Mouse (Mus musculus): ENCODE measurements at regions not wholly inside any gene's neighbourhood (a gene's known extent, or its start where the extent isn't known, plus 50 kb on each side); places are given as distances from the start of the nearest gene placed in this dataset.

DNA sequence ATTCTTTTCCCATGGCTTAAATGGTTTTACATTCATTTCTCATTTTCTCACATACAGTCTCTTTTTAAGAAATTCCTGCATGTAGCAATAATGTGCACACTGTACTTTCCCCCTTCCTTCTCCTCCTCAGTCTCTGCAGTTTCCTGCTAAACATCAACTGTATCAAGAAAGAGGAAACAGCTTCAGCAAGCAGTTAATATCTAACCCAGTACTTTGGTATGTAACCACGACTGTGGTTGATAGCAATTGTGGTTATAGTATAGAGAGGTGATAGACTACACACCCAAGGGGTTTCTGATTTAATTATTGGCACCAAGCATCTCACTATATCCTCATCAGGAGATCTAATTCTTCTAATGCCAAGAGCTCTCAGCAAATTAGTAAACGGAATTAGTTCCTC is 52.8 kb upstream of the Eci2 start:
- DNase-seq (ENCODE audit: low spot score) = no peak

- no peak for DNase-seq (ENCODE audit: low spot score)
These were observed 58.5 kb upstream of the Eci2 start for GRCm38 (mm10) chr13:35085386-35085785.

DNA sequence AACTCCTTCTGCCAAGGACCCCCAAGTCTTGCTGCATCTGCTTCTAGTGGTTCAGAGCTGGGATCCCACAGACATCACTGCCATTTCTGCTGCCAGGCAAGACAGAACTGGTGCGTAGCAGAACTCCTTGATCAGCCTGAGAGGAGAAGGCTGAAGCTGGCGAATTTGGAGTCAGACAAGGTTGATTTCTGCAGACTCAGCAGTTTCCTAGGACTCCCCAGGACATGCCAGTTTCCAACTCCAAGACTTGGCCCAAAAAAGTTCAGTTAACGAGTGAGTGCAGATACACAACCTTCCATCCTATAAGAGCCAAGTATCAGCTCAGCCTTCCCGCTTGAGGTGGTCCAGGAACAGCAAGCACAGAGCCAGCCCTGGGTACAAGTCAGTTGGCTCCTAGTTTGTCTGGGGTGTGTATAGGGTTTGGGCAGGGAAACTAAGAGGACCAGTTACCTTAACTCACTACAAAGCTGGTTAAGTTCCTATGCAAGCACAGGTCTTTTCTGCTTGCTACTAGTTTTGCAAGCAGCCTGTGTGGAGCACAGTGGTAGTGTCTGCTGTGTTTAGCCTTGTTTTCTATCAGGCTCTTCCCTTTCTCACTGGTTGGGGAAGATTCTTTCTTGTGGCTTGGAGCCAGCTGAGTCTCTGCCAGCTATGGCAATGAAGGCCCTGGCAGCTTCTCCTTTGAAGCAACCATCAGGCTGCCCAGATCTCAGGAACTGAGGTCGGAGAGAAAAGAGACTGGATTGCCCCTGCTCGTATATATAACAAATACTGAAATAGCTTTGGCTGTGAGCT is 60.5 kb upstream of the Eci2 start:
- no peak for DNase-seq (ENCODE audit: low spot score)

DNA sequence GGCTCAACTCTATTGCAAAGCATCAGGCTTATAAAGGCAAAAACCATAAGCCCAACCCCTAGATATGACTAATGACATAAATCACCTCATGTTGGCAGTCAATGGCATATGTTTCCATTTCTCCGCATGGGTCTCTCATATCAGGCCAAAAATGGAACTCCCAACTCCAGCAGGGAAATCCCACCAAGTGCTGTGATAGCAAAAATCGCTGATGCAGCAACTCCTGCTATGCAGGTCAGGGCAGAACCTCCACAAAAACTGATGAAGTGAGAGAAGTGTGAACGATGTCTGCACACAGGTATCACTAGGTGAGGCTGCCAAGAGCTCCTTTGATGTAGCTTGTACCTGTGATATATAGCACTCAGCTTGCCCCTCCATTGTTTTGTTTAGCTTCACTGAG is 64.3 kb upstream of the Eci2 start:
- no peak for DNase-seq (ENCODE audit: low spot score)

GRCm38 (mm10) chr13:35119782-35120181 is 92.9 kb upstream of the Eci2 start:
- peak; percentile 2 for DNase-seq (ENCODE audit: low spot score)

DNA sequence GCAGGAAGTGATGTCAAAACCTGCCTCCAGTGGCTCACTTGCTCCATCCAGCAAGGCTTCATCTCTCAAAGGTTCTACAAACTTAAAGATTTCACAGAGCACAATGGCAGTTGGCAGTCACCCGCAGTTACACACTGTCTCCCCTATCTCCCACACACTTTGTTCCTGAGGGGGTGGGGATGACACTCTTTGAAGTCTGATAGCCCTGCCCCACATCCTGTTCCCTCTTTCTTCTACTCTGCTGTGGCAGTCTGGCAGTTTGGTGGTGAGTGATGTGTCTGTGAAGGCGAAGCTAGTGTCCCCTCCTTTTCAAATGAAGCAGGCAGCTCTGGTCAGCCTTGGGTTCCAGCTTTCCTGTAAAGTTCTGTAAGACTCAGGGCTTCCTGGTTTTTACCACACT is 102.6 kb upstream of the Eci2 start:
- no peak for DNase-seq (ENCODE audit: low spot score)

DNA sequence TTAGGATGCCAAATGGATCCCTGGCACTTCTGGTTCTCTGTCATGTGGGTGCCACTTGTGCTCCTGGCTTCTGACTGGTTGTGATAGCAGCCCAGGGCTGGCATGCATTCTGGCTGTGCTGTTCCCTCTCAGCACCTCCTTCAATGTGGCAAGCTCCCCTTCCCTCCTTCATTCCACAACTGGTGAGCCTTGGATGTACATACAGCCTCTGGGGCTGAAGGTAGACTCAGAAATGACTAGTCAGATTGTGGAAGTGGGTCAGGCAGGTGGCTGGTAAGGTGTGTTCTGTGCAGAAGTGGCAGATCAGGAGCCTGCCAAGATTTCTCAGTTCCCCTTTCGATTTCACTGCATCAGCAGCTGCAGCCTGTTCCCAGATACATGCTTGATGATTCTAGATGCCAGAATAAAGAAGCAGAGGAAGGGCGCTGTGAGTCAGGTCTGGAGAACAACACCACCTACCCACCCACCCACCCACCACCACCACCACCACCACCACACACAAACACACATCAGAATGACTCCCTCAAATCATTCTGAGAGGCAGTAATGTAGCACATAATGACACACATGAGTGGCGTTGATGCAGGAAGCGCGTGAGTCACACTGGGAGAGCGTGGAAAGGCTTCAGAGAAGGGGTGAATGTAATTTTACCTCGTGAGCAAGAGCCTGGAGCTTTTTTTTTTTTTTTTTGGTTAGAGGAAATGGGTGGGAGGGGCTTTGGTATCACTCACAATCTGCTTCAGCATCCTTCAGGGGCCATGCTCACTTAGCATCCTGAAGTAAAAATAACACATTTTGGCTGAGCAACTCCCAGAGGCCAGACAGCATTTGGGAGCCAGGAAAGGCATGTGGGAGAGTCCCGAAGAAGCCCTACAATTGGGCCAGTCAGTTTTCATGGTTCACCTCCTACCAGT is 104.6 kb upstream of the Eci2 start:
- DNase-seq (ENCODE audit: low spot score) = no peak

DNA sequence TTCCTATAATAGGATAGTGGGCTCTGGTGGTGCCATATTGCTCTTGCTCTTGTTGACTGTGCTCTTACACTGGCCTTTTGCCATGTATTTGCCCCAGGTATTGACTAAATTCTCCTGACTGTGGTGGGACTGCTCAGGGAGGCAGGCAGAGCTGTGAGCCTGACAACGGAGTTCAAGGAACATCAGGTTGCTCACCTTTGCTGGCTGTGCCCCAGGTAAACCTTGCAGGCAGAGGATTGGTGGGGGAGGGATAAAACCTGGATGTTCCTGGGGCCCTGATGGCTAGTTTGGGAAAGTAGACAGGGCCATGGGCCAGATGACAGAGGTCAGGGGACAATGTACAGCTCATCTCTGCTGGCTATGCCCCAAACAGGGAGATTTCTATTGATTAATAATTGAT is 124.7 kb upstream of the Eci2 start:
- no peak for DNase-seq (ENCODE audit: low spot score)

GRCm38 (mm10) chr13:35159456-35159855 is 132.6 kb upstream of the Eci2 start:
- no peak for DNase-seq (ENCODE audit: low spot score)

GRCm38 (mm10) chr13:35160767-35161166 is 133.9 kb upstream of the Eci2 start:
- DNase-seq (ENCODE audit: low spot score) = no peak

- DNase-seq (ENCODE audit: low spot score) = no peak
These were observed 139.2 kb upstream of the Eci2 start for GRCm38 (mm10) chr13:35166080-35166479.

DNA sequence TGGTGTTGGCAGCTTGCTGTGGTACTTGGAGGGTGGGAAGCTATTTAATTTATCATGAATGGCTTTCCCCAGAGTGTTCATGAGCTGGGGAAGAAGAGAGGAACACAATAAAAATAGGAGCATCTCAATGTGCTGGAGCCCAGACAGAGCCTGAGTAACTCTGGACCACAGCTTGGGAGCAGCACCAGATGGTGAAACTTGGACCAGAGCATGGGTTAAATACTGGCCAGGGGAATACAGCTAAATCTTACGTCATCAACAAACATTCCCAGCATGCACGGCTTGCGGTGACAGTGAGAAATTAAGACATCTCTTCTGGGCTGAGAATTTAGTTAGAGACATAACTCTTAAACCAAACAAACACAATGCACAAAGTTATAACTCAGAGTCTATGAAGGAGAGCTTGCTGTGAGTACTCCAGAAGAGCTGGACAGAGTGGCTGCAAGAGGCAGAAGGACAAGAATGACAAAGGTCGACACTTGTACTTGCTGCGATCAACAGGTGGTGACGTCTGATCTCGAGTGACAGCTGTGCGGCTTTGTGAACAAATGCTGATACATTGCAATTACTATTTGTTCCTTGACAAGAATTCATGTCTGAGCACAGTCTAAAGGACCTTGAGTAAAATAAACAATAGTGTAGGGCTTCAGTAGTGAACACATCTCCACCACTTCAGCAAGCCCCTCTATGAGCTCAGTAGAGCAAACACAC is 140.1 kb upstream of the Eci2 start:
- DNase-seq (ENCODE audit: low spot score) = no peak

- no peak for DNase-seq (ENCODE audit: low spot score)
These were observed 144.8 kb upstream of the Eci2 start for GRCm38 (mm10) chr13:35171562-35172254.

DNA sequence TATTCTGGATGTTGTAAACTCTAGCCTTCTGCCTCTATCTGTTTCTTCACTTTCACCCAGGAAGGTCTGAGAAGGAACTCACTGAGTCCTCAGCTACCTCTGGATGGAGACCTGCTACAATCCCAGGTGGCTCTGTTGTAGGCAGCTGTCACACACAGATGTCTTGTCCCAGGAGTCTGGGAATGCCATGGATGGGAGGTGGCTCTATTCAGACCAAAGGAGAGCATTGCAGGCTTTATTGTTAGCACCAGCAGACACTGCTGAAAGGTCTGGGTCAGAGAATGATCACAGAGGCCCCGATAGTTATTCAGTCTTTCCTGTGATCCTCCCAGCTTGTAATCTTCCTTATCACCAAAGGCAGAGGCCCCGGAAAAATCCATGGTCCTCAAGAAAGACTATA is 146.6 kb upstream of the Eci2 start:
- DNase-seq (ENCODE audit: low spot score) = no peak

- DNase-seq (ENCODE audit: low spot score) = no peak
These were observed 148.7 kb upstream of the Eci2 start for GRCm38 (mm10) chr13:35175587-35175986.

DNA sequence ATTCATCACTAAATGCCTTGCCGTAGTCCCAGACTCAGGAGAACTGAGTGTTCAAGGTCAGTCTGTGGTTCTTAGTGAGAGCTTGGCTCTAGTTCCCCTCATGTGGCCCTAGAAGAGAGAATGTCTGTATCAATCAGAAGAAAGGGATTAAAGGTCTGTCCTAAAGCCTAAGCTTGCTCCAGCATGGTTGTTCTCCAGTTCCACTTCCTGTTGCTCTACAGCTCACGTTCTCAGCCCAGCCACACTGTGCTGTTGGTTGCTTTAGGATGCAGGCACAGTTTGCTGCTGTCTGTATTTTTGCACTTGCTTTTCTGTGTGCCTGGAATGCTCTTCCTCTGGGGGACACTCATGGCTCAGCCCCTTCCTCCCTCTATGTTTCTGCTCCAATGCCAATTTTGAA is 150.4 kb upstream of the Eci2 start:
- DNase-seq (ENCODE audit: low spot score) = no peak

DNA sequence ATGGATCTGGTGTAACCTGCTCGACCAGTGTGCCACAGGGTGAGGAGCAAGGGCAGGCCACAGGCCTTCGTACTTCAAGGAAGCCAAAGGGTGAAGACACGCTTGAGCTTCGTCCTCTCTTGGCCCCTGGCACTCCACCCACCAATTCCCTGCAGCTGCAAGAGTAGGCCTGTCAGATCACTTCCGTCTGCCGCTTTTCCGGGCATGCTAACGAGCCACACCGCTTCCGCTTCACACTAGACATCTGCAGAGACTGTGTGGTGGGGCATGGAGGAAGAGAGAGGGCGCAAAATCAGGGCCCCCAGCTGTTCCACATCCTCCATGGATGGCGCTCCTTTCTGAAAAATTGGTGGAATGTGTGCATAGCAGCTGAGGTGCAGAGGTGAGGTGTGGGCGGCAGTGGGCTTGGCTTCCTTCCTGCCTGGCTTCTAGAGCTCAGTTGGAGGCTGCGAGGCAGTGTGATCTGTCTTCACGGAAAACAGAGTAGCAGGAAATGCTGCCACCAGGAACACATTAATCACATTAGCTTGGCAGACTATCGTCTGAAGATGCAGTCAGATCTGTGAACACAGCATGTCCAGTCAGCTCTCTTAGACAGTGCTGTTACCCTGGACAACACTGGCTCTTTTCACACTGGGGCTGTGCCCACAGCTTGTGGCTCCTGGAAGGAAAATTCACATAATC is 162.3 kb upstream of the Eci2 start:
- DNase-seq (ENCODE audit: low spot score) = no peak

- no peak for DNase-seq (ENCODE audit: low spot score)
These were observed 175.2 kb upstream of the Eci2 start for GRCm38 (mm10) chr13:35202069-35202468.

DNA sequence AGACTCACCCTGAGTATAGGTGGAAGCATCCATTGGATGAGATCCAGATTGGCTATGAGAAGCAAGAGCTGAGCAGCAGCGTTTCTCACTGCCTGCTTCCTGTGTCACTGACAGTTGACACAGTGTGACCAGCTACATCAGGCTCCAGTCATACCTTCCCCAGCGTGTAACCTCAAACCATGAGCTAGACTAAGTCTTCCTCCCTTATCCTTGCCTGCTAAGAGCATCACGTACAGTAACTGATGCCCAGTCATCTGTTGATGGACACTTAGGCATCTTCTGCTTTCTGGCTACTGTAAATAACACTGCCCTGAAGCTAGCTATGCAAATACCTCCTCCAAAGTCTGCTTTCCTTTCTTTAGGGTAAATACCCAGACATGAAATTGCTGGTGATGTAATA is 181.4 kb upstream of the Eci2 start:
- DNase-seq (ENCODE audit: low spot score) = no peak

DNA sequence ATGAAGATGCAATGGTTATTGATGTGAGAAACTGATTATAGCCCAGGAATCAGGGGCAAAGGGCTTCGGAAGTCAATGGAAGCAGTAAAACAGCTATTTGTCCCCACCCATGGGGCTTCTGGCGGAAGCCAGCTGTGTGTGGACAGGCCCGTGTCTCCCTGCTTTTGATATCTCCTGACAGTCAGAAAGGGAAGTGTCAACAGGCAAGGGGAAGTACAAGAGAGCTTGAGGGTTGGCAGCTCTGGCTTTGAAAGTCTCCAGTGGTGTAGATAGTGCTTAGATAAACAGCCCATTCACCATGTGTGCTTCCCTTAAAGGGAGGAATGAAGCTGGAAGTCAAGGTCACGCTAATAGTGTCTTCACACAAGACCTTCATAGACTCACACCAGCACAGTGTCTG is 182.7 kb upstream of the Eci2 start:
- no peak for DNase-seq (ENCODE audit: low spot score)

DNA sequence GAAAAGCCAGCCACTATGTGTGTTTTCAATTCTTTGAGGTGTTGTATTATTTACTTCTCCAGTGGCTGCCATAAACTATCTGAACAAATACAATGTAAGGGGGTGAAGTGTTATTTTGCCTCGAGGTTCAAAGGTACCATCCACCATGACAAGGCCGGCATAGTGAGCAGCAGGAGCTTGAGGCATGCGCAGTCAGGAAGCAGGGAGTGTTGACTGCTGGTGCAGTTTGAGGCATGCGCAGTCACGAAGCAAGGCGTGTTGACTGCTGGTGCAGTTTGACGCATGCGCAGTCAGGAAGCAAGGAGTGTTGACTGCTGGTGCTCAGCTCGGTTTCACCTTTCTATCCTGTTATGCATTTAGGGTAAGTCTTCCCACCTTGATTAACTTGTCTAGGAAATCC is 184.9 kb upstream of the Eci2 start:
- no peak for DNase-seq (ENCODE audit: low spot score)

GRCm38 (mm10) chr13:35212276-35212675 is 185.4 kb upstream of the Eci2 start:
- DNase-seq (ENCODE audit: low spot score) = no peak
